Mouse (Mus musculus): ENCODE measurements at regions not wholly inside any gene's neighbourhood (a gene's known extent, or its start where the extent isn't known, plus 50 kb on each side); places are given as distances from the start of the nearest gene placed in this dataset.

- TF ChIP-seq CTCF (IDR thresholded peaks at IDR 0.05; ENCODE audit: low read depth, low read length): no peak
- no peak for TF ChIP-seq GATA1 (IDR thresholded peaks at IDR 0.05; ENCODE audit: borderline replicate concordance, low read length)
- TF ChIP-seq TAL1 (conservative IDR thresholded peaks at IDR 0.05; ENCODE audit: low read depth, low read length): no peak
These were observed 156.6 kb downstream of the Fam124b start for GRCm38 (mm10) chr1:80061632-80062031.
